Mouse (Mus musculus) midbrain, embryonic 13.5 days (tissue): ENCODE data around the gene Apod. TPM values are rescaled to one million over a fixed set of nuclear protein-coding genes. Genes with fewer than 3 reads are reported as not detected.
"Not testable (repeated sequence)": the region's sequence is repeated elsewhere in the genome, so short reads cannot be mapped to it uniquely, and the experiment has no call there.

ENCODE experiments used
- ATAC-seq: fragments of 200-750 bp; cut with Nextera tagmentation; 2 replicates; pipeline ENCODE4 v1.8.0; 2017; ENCODE audit warnings: mild to moderate bottlenecking, moderate TSS enrichment, moderate library complexity
- H3K27ac ChIP-seq: fragments of 300-500 bp; sonication (generic); 2 replicates; pipeline ENCODE4 v1.5.1; 2015; ENCODE audit warnings: inconsistent platforms, mild to moderate bottlenecking, moderate library complexity
- H3K27me3 ChIP-seq: fragments of 300-500 bp; sonication (generic); 2 replicates; pipeline ENCODE4 v1.6.1; 2015; ENCODE audit warnings: mild to moderate bottlenecking, inconsistent platforms
- H3K36me3 ChIP-seq: fragments of 300-500 bp; sonication (generic); 2 replicates; pipeline ENCODE4 v1.6.1; 2015; ENCODE audit warnings: mild to moderate bottlenecking, inconsistent platforms
- H3K4me1 ChIP-seq: fragments of 300-500 bp; sonication (generic); replicated peaks from 2 replicates; pipeline ENCODE4 v1.6.1; 2015; ENCODE audit warnings: inconsistent platforms
- H3K4me2 ChIP-seq: fragments of 300-500 bp; sonication (generic); replicated peaks from 2 replicates; pipeline ENCODE4 v1.6.1; 2015; ENCODE audit warnings: moderate library complexity, mild to moderate bottlenecking, inconsistent platforms
- H3K4me3 ChIP-seq: fragments of 300-500 bp; sonication (generic); replicated peaks from 2 replicates; pipeline ENCODE4 v1.5.1; 2015; ENCODE audit warnings: mild to moderate bottlenecking, inconsistent platforms
- H3K9ac ChIP-seq: fragments of 300-500 bp; sonication (generic); replicated peaks from 2 replicates; pipeline ENCODE4 v1.6.1; 2015; ENCODE audit warnings: mild to moderate bottlenecking, inconsistent platforms
- H3K9me3 ChIP-seq: fragments of 300-500 bp; sonication (generic); 2 replicates; pipeline ENCODE4 v1.6.1; 2016; ENCODE audit warnings: mild to moderate bottlenecking, inconsistent platforms
- WGBS: fragments of 180-500 bp; shearing (Covaris S2); methylation state at CpG from one replicate; pipeline ENCODE4 v1.1.7; 2015; 5-methylcytosine and 5-hydroxymethylcytosine counted together
- polyA plus RNA-seq: library from polyadenylated mRNA; unstranded; fragments of >200 nt; fragmentation: Nextera tagmentation; extraction: Ambion mirVana; gene quantifications from 2 replicates; pipeline ENCODE4 v1.2.1, GENCODE M21; 2015

The Apod gene
- polyA plus RNA-seq, 1 experiment from 2014 or later, result 65.5 TPM

- not testable (repeated sequence) for H3K27me3 ChIP-seq, H3K9me3 ChIP-seq, H3K36me3 ChIP-seq, H3K4me2 ChIP-seq, ATAC-seq, H3K9ac ChIP-seq, H3K27ac ChIP-seq, H3K4me3 ChIP-seq
- 87% methylated on average over 3 of the region's 3 CpGs for WGBS
- H3K4me1 ChIP-seq, result peaks cover 20% of the 10 kb centered on the region
These were observed 5.1 kb upstream of the Apod start for GRCm38 (mm10) chr16:31319723-31320122.

GRCm38 (mm10) chr16:31319316-31319715 lies 4.7 kb upstream of the Apod start:
- H3K27me3 ChIP-seq, result no peaks in the 10 kb centered on the region
- H3K4me2 ChIP-seq, result no peak overlapping the region
- no peak for ATAC-seq
- H3K4me3 ChIP-seq, result no peak overlapping the region
- no peaks in the 10 kb centered on the region for H3K36me3 ChIP-seq
- no peak overlapping the region for H3K27ac ChIP-seq
- H3K4me1 ChIP-seq, result peaks cover 24% of the 10 kb centered on the region
- no peak overlapping the region for H3K9ac ChIP-seq
- WGBS, result 74% methylated on average over 4 of the region's 4 CpGs
- H3K9me3 ChIP-seq, result no peaks in the 10 kb centered on the region

- H3K27ac ChIP-seq, result no peak overlapping the region
- no peak overlapping the region for H3K4me2 ChIP-seq
- H3K9me3 ChIP-seq, result no peaks in the 10 kb centered on the region
- no peaks in the 10 kb centered on the region for H3K36me3 ChIP-seq
- no peak overlapping the region for H3K4me3 ChIP-seq
- WGBS, result 81% methylated on average over 2 of the region's 2 CpGs
- peaks cover 28% of the 10 kb centered on the region for H3K4me1 ChIP-seq
- H3K27me3 ChIP-seq, result no peaks in the 10 kb centered on the region
- H3K9ac ChIP-seq, result no peak overlapping the region
- no peak for ATAC-seq
These were observed 3.8 kb upstream of the Apod start for GRCm38 (mm10) chr16:31318418-31318817.

GRCm38 (mm10) chr16:31316246-31317143 lies 1.9 kb upstream of the Apod start:
- not testable (repeated sequence) for H3K27ac ChIP-seq, H3K36me3 ChIP-seq, ATAC-seq, H3K4me3 ChIP-seq, H3K4me2 ChIP-seq, H3K9ac ChIP-seq, H3K27me3 ChIP-seq, H3K9me3 ChIP-seq
- peaks cover 22% of the 10 kb centered on the region for H3K4me1 ChIP-seq
- 74% methylated on average over 12 of the region's 12 CpGs for WGBS

- Histone ChIP-seq H3K4me2 (no peak overlapping the region), H3K9me3 (no peaks in the 10 kb centered on the region), H3K27ac (no peak overlapping the region), H3K4me3 (no peak overlapping the region), H3K27me3 (no peaks in the 10 kb centered on the region), H3K9ac (no peak overlapping the region), H3K36me3 (no peaks in the 10 kb centered on the region), H3K4me1 (peaks cover 16% of the 10 kb centered on the region)
- no peak for ATAC-seq
- WGBS, result 71% methylated on average over 4 of the region's 4 CpGs
These were observed 686 bp upstream of the Apod start for GRCm38 (mm10) chr16:31315294-31315693.

DNA sequence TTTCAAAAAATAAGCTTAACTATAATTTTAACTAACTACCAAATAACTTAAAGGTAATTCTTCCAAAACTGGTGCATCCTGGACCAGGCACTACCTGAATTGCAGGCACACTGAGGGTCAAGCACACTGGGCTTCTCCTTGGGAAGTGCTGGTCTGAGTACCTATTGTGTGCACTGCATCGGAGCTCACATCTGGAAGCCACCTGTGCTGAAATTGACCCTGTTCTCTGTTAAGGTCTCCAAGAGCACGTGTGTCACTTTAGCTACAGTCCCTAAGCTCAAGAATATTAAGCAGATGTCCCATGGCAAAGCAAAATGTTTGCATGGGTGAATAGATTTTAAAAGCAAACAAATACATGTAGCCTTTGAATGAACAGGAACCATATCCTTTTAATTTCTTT lies 997 bp downstream of the Apod start:
- no peak overlapping the region for H3K4me3 ChIP-seq
- H3K36me3 ChIP-seq, result no peaks in the 10 kb centered on the region
- H3K27me3 ChIP-seq, result no peaks in the 10 kb centered on the region
- H3K9ac ChIP-seq, result no peak overlapping the region
- H3K9me3 ChIP-seq, result no peaks in the 10 kb centered on the region
- WGBS, result 83% methylated on average over 2 of the region's 2 CpGs
- no peak overlapping the region for H3K27ac ChIP-seq
- no peak overlapping the region; the same call in 1 of the 2 replicates for H3K4me2 ChIP-seq
- no peak for ATAC-seq
- peaks cover 16% of the 10 kb centered on the region for H3K4me1 ChIP-seq

GRCm38 (mm10) chr16:31312296-31312695 lies 2.3 kb downstream of the Apod start:
- WGBS, result 80% methylated on average over 3 of the region's 3 CpGs
- no peak overlapping the region for H3K9ac ChIP-seq
- H3K9me3 ChIP-seq, result no peaks in the 10 kb centered on the region
- H3K4me1 ChIP-seq, result peaks cover 16% of the 10 kb centered on the region
- no peak overlapping the region for H3K4me2 ChIP-seq
- no peak overlapping the region for H3K4me3 ChIP-seq
- ATAC-seq, result no peak
- H3K27me3 ChIP-seq, result no peaks in the 10 kb centered on the region
- H3K27ac ChIP-seq, result no peak overlapping the region
- H3K36me3 ChIP-seq, result no peaks in the 10 kb centered on the region

DNA sequence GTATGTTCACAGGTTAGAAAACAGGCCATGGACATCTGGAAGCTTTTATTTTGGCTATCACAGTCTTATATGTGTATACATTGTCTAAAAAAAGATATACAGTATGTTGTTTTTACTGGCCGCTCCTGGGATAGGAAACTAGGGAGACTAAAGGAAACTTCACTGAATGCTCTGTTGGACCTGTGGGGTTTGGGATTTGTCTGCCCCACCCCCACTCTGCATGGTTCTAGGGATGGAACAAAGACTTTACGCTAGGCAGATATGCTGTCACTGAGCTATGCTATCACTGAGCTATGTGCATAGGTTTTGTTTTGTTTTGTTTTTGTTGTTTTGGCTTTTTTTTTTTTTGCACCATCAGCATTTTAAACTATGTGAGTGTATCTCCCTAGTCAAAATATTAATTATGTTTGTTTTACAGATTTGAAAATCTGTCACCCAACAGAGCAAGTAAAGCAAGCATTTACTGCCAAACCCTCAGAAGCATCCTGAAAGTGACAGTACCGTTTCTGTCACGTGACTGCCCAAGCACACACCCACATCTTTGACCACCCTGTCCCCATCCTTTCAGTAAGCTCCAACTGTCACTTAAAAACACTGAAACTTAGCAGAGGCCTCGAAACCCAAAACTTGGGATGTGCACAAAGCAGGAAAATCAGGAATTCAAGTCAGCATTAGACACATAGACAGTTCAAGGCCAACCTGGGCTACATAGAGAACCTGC lies 9.2 kb downstream of the Apod start:
- H3K4me1 ChIP-seq, result peaks cover 12% of the 10 kb centered on the region
- 70% methylated on average over 5 of the region's 5 CpGs for WGBS
- H3K9me3 ChIP-seq, result no peaks in the 10 kb centered on the region
- ATAC-seq, result no peak
- no peak overlapping the region for H3K9ac ChIP-seq
- no peaks in the 10 kb centered on the region for H3K27me3 ChIP-seq
- H3K27ac ChIP-seq, result no peak overlapping the region
- H3K4me2 ChIP-seq, result no peak overlapping the region
- no peak overlapping the region for H3K4me3 ChIP-seq
- H3K36me3 ChIP-seq, result no peaks in the 10 kb centered on the region

DNA sequence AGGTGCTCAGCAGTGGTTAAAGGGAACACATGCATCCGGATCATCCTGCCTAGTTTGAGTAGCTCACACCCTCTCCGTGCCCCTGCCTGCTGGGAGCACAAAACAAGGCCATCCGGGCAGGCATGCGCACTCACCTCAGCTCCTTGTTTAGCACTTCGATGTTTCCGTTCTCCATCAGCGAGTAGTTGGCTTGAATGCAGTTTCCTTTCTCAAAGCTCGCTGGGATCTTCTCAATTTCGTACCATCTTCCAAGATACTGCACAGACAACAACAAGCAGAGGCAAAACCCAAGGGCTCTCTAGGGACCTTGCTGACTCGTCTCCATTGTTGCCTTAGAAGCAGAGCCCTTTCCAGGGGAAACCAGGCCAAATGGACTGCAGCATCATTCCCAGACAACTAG lies 11.3 kb downstream of the Apod start:
- H3K4me2 ChIP-seq, result no peak overlapping the region
- H3K27me3 ChIP-seq, result no peaks in the 10 kb centered on the region
- no peaks in the 10 kb centered on the region for H3K36me3 ChIP-seq
- H3K4me3 ChIP-seq, result no peak overlapping the region
- H3K27ac ChIP-seq, result no peak overlapping the region
- H3K9ac ChIP-seq, result no peak overlapping the region
- no peak for ATAC-seq
- peaks cover 27% of the 10 kb centered on the region for H3K4me1 ChIP-seq
- H3K9me3 ChIP-seq, result no peaks in the 10 kb centered on the region
- WGBS, result 75% methylated on average over 10 of the region's 10 CpGs

GRCm38 (mm10) chr16:31300883-31301532 lies 13.6 kb downstream of the Apod start:
- no peaks in the 10 kb centered on the region for H3K9me3 ChIP-seq
- no peaks in the 10 kb centered on the region for H3K36me3 ChIP-seq
- no peak overlapping the region for H3K4me2 ChIP-seq
- WGBS, result 70% methylated on average over 6 of the region's 6 CpGs
- H3K27ac ChIP-seq, result no peak overlapping the region
- H3K9ac ChIP-seq, result no peak overlapping the region
- no peaks in the 10 kb centered on the region for H3K27me3 ChIP-seq
- ATAC-seq, result no peak
- peaks cover 27% of the 10 kb centered on the region for H3K4me1 ChIP-seq
- H3K4me3 ChIP-seq, result no peak overlapping the region

DNA sequence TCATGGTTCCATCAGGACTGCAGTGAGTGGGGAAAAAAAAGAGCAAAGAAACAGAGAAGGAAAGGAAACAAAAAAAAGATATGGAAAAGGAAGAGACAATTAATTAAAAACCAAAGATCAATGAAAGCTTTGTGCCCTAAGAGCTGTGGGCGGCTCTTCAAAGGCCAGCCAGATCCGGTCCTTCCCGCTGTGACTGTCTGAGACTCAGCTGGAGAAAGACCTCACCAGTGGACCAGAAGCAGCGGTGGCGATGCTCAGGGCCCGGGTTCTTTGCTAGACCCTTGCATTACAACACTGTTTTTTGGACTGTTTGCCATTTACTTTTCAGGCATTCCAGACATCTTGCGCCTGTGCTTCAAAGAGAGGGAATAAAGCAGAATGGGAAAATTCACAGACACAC lies 14.1 kb downstream of the Apod start:
- peak overlapping the region; percentile 47 for H3K27ac ChIP-seq

GRCm38 (mm10) chr16:31299960-31300353 lies 14.7 kb downstream of the Apod start:
- 23% methylated on average over 3 of the region's 3 CpGs for WGBS
- H3K4me3 ChIP-seq, result no peak overlapping the region
- peak overlapping the region; percentile 47 for H3K27ac ChIP-seq

More for the DNA sequence above, 14.1 kb downstream of the Apod start:
- no peak overlapping the region for H3K4me3 ChIP-seq
- no peaks in the 10 kb centered on the region for H3K36me3 ChIP-seq
- no peaks in the 10 kb centered on the region for H3K9me3 ChIP-seq
- H3K27me3 ChIP-seq, result no peaks in the 10 kb centered on the region
- H3K9ac ChIP-seq, result no peak overlapping the region
- no peak for ATAC-seq
- 24% methylated on average over 7 of the region's 7 CpGs for WGBS
- peaks cover 27% of the 10 kb centered on the region for H3K4me1 ChIP-seq
- H3K4me2 ChIP-seq, result no peak overlapping the region

More at GRCm38 (mm10) chr16:31299960-31300353, 14.7 kb downstream of the Apod start:
- Histone ChIP-seq H3K9ac (no peak overlapping the region), H3K9me3 (no peaks in the 10 kb centered on the region), H3K36me3 (no peaks in the 10 kb centered on the region), H3K27me3 (no peaks in the 10 kb centered on the region), H3K4me1 (peaks cover 27% of the 10 kb centered on the region), H3K4me2 (no peak overlapping the region)
- peak; percentile 59; the same call in 1 of the 2 replicates for ATAC-seq
